Mouse (Mus musculus): ENCODE measurements around the gene Nln. TPM values are rescaled to one million over a fixed set of nuclear protein-coding genes. Genes with fewer than 3 reads are reported as not detected.

The Nln gene
- total RNA-seq (2023), result 12.5 TPM

DNA sequence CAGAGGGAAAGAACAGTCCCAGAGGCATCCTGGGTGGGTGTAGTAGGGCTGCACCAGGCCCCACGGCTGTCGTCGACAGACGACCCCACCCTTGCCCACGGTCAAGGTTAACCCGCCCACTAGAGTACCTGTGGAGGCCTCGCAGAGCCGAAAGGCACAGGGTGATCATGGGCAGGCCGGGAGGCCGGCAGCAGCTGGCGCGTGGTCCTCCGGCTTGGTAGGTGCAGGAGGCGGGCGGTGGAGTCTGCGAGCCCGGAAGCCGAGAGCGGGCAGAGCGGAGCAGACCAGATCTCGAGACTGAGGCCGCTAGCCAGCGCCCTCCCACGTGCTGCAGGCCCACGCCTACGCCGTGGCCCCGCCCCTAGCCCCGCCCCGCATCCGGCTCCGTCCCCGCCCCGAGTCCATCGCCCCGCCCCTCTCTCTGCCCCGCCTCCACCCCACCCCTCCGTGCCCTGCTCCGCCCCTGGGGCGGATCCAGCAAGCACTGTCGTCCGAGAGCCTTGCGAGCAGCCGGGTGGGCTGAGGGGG lies at the start of gene Nln, which contains the start of gene Sgtb:
Gene Nln (minus strand): TSS at position 327 of the 528 bp plus-strand sequence.
Gene Sgtb (plus strand): TSS at position 454 of the 528 bp plus-strand sequence.

Other genes starting within 250 kb of the Nln start
- 142 TPM for gene Erbin, start 189.1 kb downstream of the Nln start, total RNA-seq (2023)
- 2.4 TPM for gene Sgtb, start 127 bp upstream of the Nln start, total RNA-seq (2023)
- gene Trappc13, start 68.9 kb upstream of the Nln start, total RNA-seq (2023), result 20.5 TPM
- gene Trim23, start 69.2 kb upstream of the Nln start, total RNA-seq (2023), result 14.5 TPM
- 2.9 TPM for gene Cenpk, start 119.0 kb upstream of the Nln start, total RNA-seq (2023)
- gene Ppwd1, start 119.2 kb upstream of the Nln start, total RNA-seq (2023), result 25.9 TPM
- gene Adamts6, start 178.2 kb upstream of the Nln start, total RNA-seq (2023), result 20.9 TPM

Measured in CD4-positive naive resting alpha-beta T cell, adult 76 days (primary cell).